Mouse (Mus musculus) midbrain, embryonic 16.5 days (tissue): ENCODE data around the gene Nqo1. TPM values are rescaled to one million over a fixed set of nuclear protein-coding genes. Genes with fewer than 3 reads are reported as not detected.

ENCODE experiments used
- ATAC-seq: fragments of 200-750 bp; cut with Nextera tagmentation; 2 replicates; pipeline ENCODE4 v1.8.0; 2017; ENCODE audit warnings: moderate TSS enrichment
- H3K27ac ChIP-seq: fragments of 300-500 bp; sonication (generic); 2 replicates; pipeline ENCODE4 v1.5.1; 2014; ENCODE audit warnings: mild to moderate bottlenecking, low read length, mixed read lengths
- H3K27me3 ChIP-seq: fragments of 300-500 bp; sonication (generic); 2 replicates; pipeline ENCODE4 v1.6.1; 2014; ENCODE audit warnings: low read depth, low read length, mixed read lengths; ENCODE audit not compliant: control insufficient read depth, insufficient read depth
- H3K36me3 ChIP-seq: fragments of 300-500 bp; sonication (generic); 2 replicates; pipeline ENCODE4 v1.6.1; 2014; ENCODE audit warnings: mild to moderate bottlenecking, low read length, moderate library complexity, mixed read lengths; ENCODE audit not compliant: control insufficient read depth, insufficient read depth
- H3K4me1 ChIP-seq: fragments of 300-500 bp; sonication (generic); 2 replicates; pipeline ENCODE4 v1.6.1; 2014; ENCODE audit warnings: mild to moderate bottlenecking, low read length, mixed read lengths; ENCODE audit not compliant: control insufficient read depth, insufficient read depth
- H3K4me2 ChIP-seq: fragments of 300-500 bp; sonication (generic); 2 replicates; pipeline ENCODE4 v1.6.1; 2014; ENCODE audit warnings: mild to moderate bottlenecking, low read length, mixed read lengths
- H3K4me3 ChIP-seq: fragments of 300-500 bp; sonication (generic); 2 replicates; pipeline ENCODE4 v1.5.1; 2014; ENCODE audit warnings: low read depth, mild to moderate bottlenecking, low read length, moderate library complexity, mixed read lengths
- H3K9ac ChIP-seq: fragments of 300-500 bp; sonication (generic); 2 replicates; pipeline ENCODE4 v1.6.1; 2014; ENCODE audit warnings: low read depth, low read length, mixed read lengths
- H3K9me3 ChIP-seq: fragments of 300-500 bp; sonication (generic); replicated peaks from 2 replicates; pipeline ENCODE4 v1.6.1; 2014; ENCODE audit warnings: mild to moderate bottlenecking, low read length, mixed read lengths; ENCODE audit not compliant: control insufficient read depth, poor library complexity, severe bottlenecking
- WGBS: fragments of 180-500 bp; shearing (Covaris S2); extraction: QIAGEN DNeasy Blood & Tissue Kit; methylation state at CpG from one replicate; pipeline ENCODE4 v1.1.7; 2014; 5-methylcytosine and 5-hydroxymethylcytosine counted together
- polyA plus RNA-seq: library from polyadenylated mRNA; unstranded; fragments of >200 nt; fragmentation: Nextera tagmentation; extraction: Ambion mirVana; gene quantifications from 2 replicates; pipeline ENCODE4 v1.2.1, GENCODE M21; 2015

The Nqo1 gene
- polyA plus RNA-seq, 1 experiment from 2014 or later, result 7.1 TPM

GRCm38 (mm10) chr8:107417001-107417400 lies 14.0 kb upstream of the Nqo1 start:
- peaks cover 46% of the 10 kb centered on the region for H3K36me3 ChIP-seq
- ATAC-seq, result no peak
- peaks cover 4% of the 10 kb centered on the region; the same call in 1 of the 2 replicates for H3K4me1 ChIP-seq
- no peak overlapping the region for H3K27ac ChIP-seq
- WGBS, result 85% methylated on average over 12 of the region's 12 CpGs
- H3K9me3 ChIP-seq, result no peaks in the 10 kb centered on the region
- H3K27me3 ChIP-seq, result no peaks in the 10 kb centered on the region
- no peak overlapping the region for H3K4me2 ChIP-seq
- H3K9ac ChIP-seq, result no peak overlapping the region
- no peak overlapping the region for H3K4me3 ChIP-seq

- 91% methylated on average over 10 of the region's 10 CpGs for WGBS
- Histone ChIP-seq H3K9me3 (no peaks in the 10 kb centered on the region), H3K4me3 (no peak overlapping the region), H3K4me2 (no peak overlapping the region), H3K36me3 (peaks cover 58% of the 10 kb centered on the region), H3K27me3 (no peaks in the 10 kb centered on the region), H3K27ac (no peak overlapping the region), H3K4me1 (no peaks in the 10 kb centered on the region), H3K9ac (no peak overlapping the region)
- ATAC-seq, result no peak
Measured at GRCm38 (mm10) chr8:107413881-107414280, 10.9 kb upstream of the Nqo1 start.

GRCm38 (mm10) chr8:107412552-107412951 lies 9.5 kb upstream of the Nqo1 start:
- ATAC-seq, result no peak
- Histone ChIP-seq H3K27ac (no peak overlapping the region), H3K9me3 (no peaks in the 10 kb centered on the region), H3K4me2 (no peak overlapping the region), H3K4me1 (no peaks in the 10 kb centered on the region), H3K27me3 (no peaks in the 10 kb centered on the region), H3K36me3 (peaks cover 48% of the 10 kb centered on the region), H3K9ac (no peak overlapping the region), H3K4me3 (no peak overlapping the region)
- 95% methylated on average over 8 of the region's 8 CpGs for WGBS

- no peak for ATAC-seq
- H3K27me3 ChIP-seq, result no peaks in the 10 kb centered on the region
- peaks cover 40% of the 10 kb centered on the region for H3K36me3 ChIP-seq
- no peak overlapping the region for H3K9ac ChIP-seq
- no peaks in the 10 kb centered on the region for H3K4me1 ChIP-seq
- H3K27ac ChIP-seq, result no peak overlapping the region
- H3K9me3 ChIP-seq, result no peaks in the 10 kb centered on the region
- H3K4me3 ChIP-seq, result no peak overlapping the region
- 83% methylated on average over 4 of the region's 4 CpGs for WGBS
- no peak overlapping the region for H3K4me2 ChIP-seq
Measured at GRCm38 (mm10) chr8:107411391-107411790, 8.4 kb upstream of the Nqo1 start.

- peaks cover 11% of the 10 kb centered on the region for H3K36me3 ChIP-seq
- no peak for ATAC-seq
- 72% methylated on average over 3 of the region's 3 CpGs for WGBS
- H3K4me1 ChIP-seq, result peaks cover 13% of the 10 kb centered on the region
- no peak overlapping the region for H3K27ac ChIP-seq
- no peak overlapping the region for H3K4me2 ChIP-seq
- H3K4me3 ChIP-seq, result no peak overlapping the region
- H3K9me3 ChIP-seq, result no peaks in the 10 kb centered on the region
- H3K27me3 ChIP-seq, result no peaks in the 10 kb centered on the region
- H3K9ac ChIP-seq, result no peak overlapping the region
Measured at GRCm38 (mm10) chr8:107405935-107406334, 2.9 kb upstream of the Nqo1 start.

- no peaks in the 10 kb centered on the region for H3K27me3 ChIP-seq
- no peak overlapping the region for H3K4me2 ChIP-seq
- no peak overlapping the region for H3K9ac ChIP-seq
- H3K4me3 ChIP-seq, result no peak overlapping the region
- ATAC-seq, result no peak
- H3K27ac ChIP-seq, result no peak overlapping the region
- H3K9me3 ChIP-seq, result no peaks in the 10 kb centered on the region
- H3K36me3 ChIP-seq, result no peaks in the 10 kb centered on the region
- H3K4me1 ChIP-seq, result peaks cover 13% of the 10 kb centered on the region
- WGBS, result 78% methylated on average over 4 of the region's 4 CpGs
Measured at GRCm38 (mm10) chr8:107404057-107404456, 1.1 kb upstream of the Nqo1 start.

GRCm38 (mm10) chr8:107401866-107402265 lies 1.1 kb downstream of the Nqo1 start:
- H3K4me1 ChIP-seq, result peaks cover 13% of the 10 kb centered on the region
- H3K4me2 ChIP-seq, result no peak overlapping the region
- no peaks in the 10 kb centered on the region for H3K27me3 ChIP-seq
- no peak for ATAC-seq
- no peaks in the 10 kb centered on the region for H3K9me3 ChIP-seq
- H3K36me3 ChIP-seq, result no peaks in the 10 kb centered on the region
- WGBS, result 83% methylated on average over 5 of the region's 5 CpGs
- no peak overlapping the region for H3K9ac ChIP-seq
- H3K27ac ChIP-seq, result no peak overlapping the region
- H3K4me3 ChIP-seq, result no peak overlapping the region

GRCm38 (mm10) chr8:107399495-107399894 lies 3.5 kb downstream of the Nqo1 start:
- no peaks in the 10 kb centered on the region for H3K27me3 ChIP-seq
- no peaks in the 10 kb centered on the region for H3K9me3 ChIP-seq
- no peak overlapping the region for H3K4me2 ChIP-seq
- no peak overlapping the region for H3K9ac ChIP-seq
- WGBS, result 41% methylated on average over 9 of the region's 9 CpGs
- H3K4me1 ChIP-seq, result peaks cover 13% of the 10 kb centered on the region
- no peak for ATAC-seq
- H3K27ac ChIP-seq, result no peak overlapping the region
- H3K4me3 ChIP-seq, result no peak overlapping the region
- H3K36me3 ChIP-seq, result no peaks in the 10 kb centered on the region

- Histone ChIP-seq H3K36me3 (no peaks in the 10 kb centered on the region), H3K4me3 (no peak overlapping the region), H3K27me3 (no peaks in the 10 kb centered on the region), H3K27ac (no peak overlapping the region), H3K9ac (no peak overlapping the region), H3K9me3 (no peaks in the 10 kb centered on the region), H3K4me2 (no peak overlapping the region), H3K4me1 (peaks cover 5% of the 10 kb centered on the region)
- ATAC-seq, result no peak
- 59% methylated on average over 12 of the region's 12 CpGs for WGBS
Measured at GRCm38 (mm10) chr8:107397665-107398064, 5.3 kb downstream of the Nqo1 start.
